Mouse (Mus musculus) embryonic facial prominence, embryonic 10.5 days (tissue): Measurements from ENCODE around the gene Magi1. TPM values are rescaled to one million over a fixed set of nuclear protein-coding genes. Genes with fewer than 3 reads are reported as not detected.

Source experiments
- DNase-seq: peaks from one replicate; pipeline ENCODE4 v3.0.0-alpha.2; 2017; ENCODE audit warnings: low spot score
- H3K27ac ChIP-seq: fragments of 300-500 bp; sonication (generic); replicated peaks from 2 replicates; pipeline ENCODE4 v1.5.1; 2016; ENCODE audit warnings: mild to moderate bottlenecking
- H3K27me3 ChIP-seq: fragments of 300-500 bp; sonication (generic); replicated peaks from 2 replicates; pipeline ENCODE4 v1.6.1; 2016; ENCODE audit warnings: low read depth, mild to moderate bottlenecking; ENCODE audit not compliant: poor library complexity, severe bottlenecking
- H3K36me3 ChIP-seq: fragments of 300-500 bp; sonication (generic); replicated peaks from 2 replicates; pipeline ENCODE4 v1.6.1; 2016; ENCODE audit warnings: mild to moderate bottlenecking, moderate library complexity
- H3K4me1 ChIP-seq: fragments of 300-500 bp; sonication (generic); 2 replicates; pipeline ENCODE4 v1.6.1; 2016
- H3K4me3 ChIP-seq: fragments of 300-500 bp; sonication (generic); 2 replicates; pipeline ENCODE4 v1.5.1; 2016; ENCODE audit warnings: mild to moderate bottlenecking, moderate library complexity
- H3K9me3 ChIP-seq: fragments of 300-500 bp; sonication (generic); 2 replicates; pipeline ENCODE4 v1.6.1; 2016; ENCODE audit warnings: mild to moderate bottlenecking
- WGBS: fragments of 180-500 bp; shearing (Covaris S2); methylation state at CpG from one replicate; pipeline ENCODE4 v1.1.7; 2016; 5-methylcytosine and 5-hydroxymethylcytosine counted together
- polyA plus RNA-seq: library from polyadenylated mRNA; unstranded; fragments of >200 nt; fragmentation: Nextera tagmentation; extraction: Ambion mirVana; gene quantifications from 2 replicates; pipeline ENCODE4 v1.2.1, GENCODE M21; 2016

The Magi1 gene
- polyA plus RNA-seq, 1 experiment from 2014 or later = 16.1 TPM

- peak; percentile 17 for DNase-seq
- Histone ChIP-seq H3K4me1 (peaks cover 21% of the 10 kb centered on the region), H3K36me3 (no peaks in the 10 kb centered on the region), H3K27ac (peak overlapping the region; percentile 66), H3K27me3 (no peaks in the 10 kb centered on the region), H3K9me3 (no peaks in the 10 kb centered on the region), H3K4me3 (no peak overlapping the region)
- WGBS = 50% methylated on average over 8 of the region's 8 CpGs
Measured at GRCm38 (mm10) chr6:93855806-93856641, 427.7 kb downstream of the Magi1 start.

- no peaks in the 10 kb centered on the region for H3K27me3 ChIP-seq
- H3K27ac ChIP-seq = peak overlapping the region; percentile 15
- no peak overlapping the region for H3K4me3 ChIP-seq
- no peaks in the 10 kb centered on the region for H3K9me3 ChIP-seq
- peaks cover 39% of the 10 kb centered on the region for H3K4me1 ChIP-seq
- H3K36me3 ChIP-seq = no peaks in the 10 kb centered on the region
- DNase-seq = no peak
- 52% methylated on average over 7 of the region's 7 CpGs for WGBS
Measured at GRCm38 (mm10) chr6:93848942-93849790, 434.6 kb downstream of the Magi1 start.

- no peak overlapping the region for H3K27ac ChIP-seq
- no peaks in the 10 kb centered on the region for H3K27me3 ChIP-seq
- no peaks in the 10 kb centered on the region for H3K9me3 ChIP-seq
- H3K4me3 ChIP-seq = no peak overlapping the region
- WGBS = 81% methylated on average over 3 of the region's 3 CpGs
- H3K36me3 ChIP-seq = no peaks in the 10 kb centered on the region
- no peak for DNase-seq
- H3K4me1 ChIP-seq = peaks cover 37% of the 10 kb centered on the region
Measured at GRCm38 (mm10) chr6:93845498-93845897, 438.2 kb downstream of the Magi1 start.

GRCm38 (mm10) chr6:93845080-93845479 lies 438.6 kb downstream of the Magi1 start:
- 71% methylated on average over 5 of the region's 5 CpGs for WGBS
- no peaks in the 10 kb centered on the region for H3K27me3 ChIP-seq

GRCm38 (mm10) chr6:93844576-93844975 lies 439.1 kb downstream of the Magi1 start:
- WGBS = 56% methylated on average over 5 of the region's 5 CpGs

More at GRCm38 (mm10) chr6:93845080-93845479, 438.6 kb downstream of the Magi1 start:
- no peak for DNase-seq
- Histone ChIP-seq H3K4me1 (peaks cover 35% of the 10 kb centered on the region), H3K36me3 (no peaks in the 10 kb centered on the region), H3K27ac (no peak overlapping the region), H3K4me3 (no peak overlapping the region), H3K9me3 (no peaks in the 10 kb centered on the region)

GRCm38 (mm10) chr6:93838398-93838797 lies 445.3 kb downstream of the Magi1 start:
- Histone ChIP-seq H3K27ac (no peak overlapping the region), H3K9me3 (no peaks in the 10 kb centered on the region), H3K27me3 (no peaks in the 10 kb centered on the region), H3K36me3 (no peaks in the 10 kb centered on the region), H3K4me3 (no peak overlapping the region), H3K4me1 (no peaks in the 10 kb centered on the region)
- WGBS = 88% methylated on average over 4 of the region's 4 CpGs
- DNase-seq = no peak

More at GRCm38 (mm10) chr6:93844576-93844975, 439.1 kb downstream of the Magi1 start:
- Histone ChIP-seq H3K4me3 (no peak overlapping the region), H3K36me3 (no peaks in the 10 kb centered on the region), H3K27ac (no peak overlapping the region), H3K4me1 (peaks cover 31% of the 10 kb centered on the region), H3K9me3 (no peaks in the 10 kb centered on the region), H3K27me3 (no peaks in the 10 kb centered on the region)
- DNase-seq = no peak

- DNase-seq = no peak
- 92% methylated on average over 5 of the region's 5 CpGs for WGBS
Measured at GRCm38 (mm10) chr6:93836585-93836984, 447.1 kb downstream of the Magi1 start.

GRCm38 (mm10) chr6:93835211-93835610 lies 448.5 kb downstream of the Magi1 start:
- no peak overlapping the region for H3K4me3 ChIP-seq
- H3K36me3 ChIP-seq = no peaks in the 10 kb centered on the region
- no peaks in the 10 kb centered on the region for H3K9me3 ChIP-seq
- H3K27me3 ChIP-seq = no peaks in the 10 kb centered on the region
- 0 out of 2 replicates have a peak, but pooled peaks cover 7% of the 10 kb centered on the region for H3K4me1 ChIP-seq
- no peak for DNase-seq
- no peak overlapping the region for H3K27ac ChIP-seq
- WGBS = 90% methylated on average over 4 of the region's 4 CpGs

More at GRCm38 (mm10) chr6:93836585-93836984, 447.1 kb downstream of the Magi1 start:
- Histone ChIP-seq H3K36me3 (no peaks in the 10 kb centered on the region), H3K27me3 (no peaks in the 10 kb centered on the region), H3K9me3 (no peaks in the 10 kb centered on the region), H3K27ac (no peak overlapping the region), H3K4me3 (no peak overlapping the region), H3K4me1 (no peaks in the 10 kb centered on the region)

GRCm38 (mm10) chr6:93828262-93828661 lies 455.5 kb downstream of the Magi1 start:
- DNase-seq = no peak
- Histone ChIP-seq H3K27me3 (no peaks in the 10 kb centered on the region), H3K27ac (no peak overlapping the region), H3K4me1 (peaks cover 19% of the 10 kb centered on the region), H3K36me3 (no peaks in the 10 kb centered on the region), H3K9me3 (no peaks in the 10 kb centered on the region), H3K4me3 (no peak overlapping the region)
- 91% methylated on average over 6 of the region's 6 CpGs for WGBS

GRCm38 (mm10) chr6:93826875-93827274 lies 456.8 kb downstream of the Magi1 start:
- DNase-seq = no peak
- Histone ChIP-seq H3K27ac (no peak overlapping the region), H3K36me3 (no peaks in the 10 kb centered on the region), H3K9me3 (no peaks in the 10 kb centered on the region), H3K4me1 (peaks cover 28% of the 10 kb centered on the region), H3K4me3 (no peak overlapping the region), H3K27me3 (no peaks in the 10 kb centered on the region)
- WGBS = 67% methylated on average over 4 of the region's 4 CpGs

- Histone ChIP-seq H3K36me3 (no peaks in the 10 kb centered on the region), H3K4me3 (no peak overlapping the region), H3K27ac (0 out of 2 replicates have a peak overlapping the region, but pooled peaks have one; percentile 19), H3K9me3 (no peaks in the 10 kb centered on the region), H3K27me3 (no peaks in the 10 kb centered on the region), H3K4me1 (peaks cover 52% of the 10 kb centered on the region)
- no peak for DNase-seq
- WGBS = 75% methylated on average over 9 of the region's 9 CpGs
Measured at GRCm38 (mm10) chr6:93822221-93822897, 461.4 kb downstream of the Magi1 start.

GRCm38 (mm10) chr6:93821512-93821911 lies 462.2 kb downstream of the Magi1 start:
- 60% methylated on average over 7 of the region's 7 CpGs for WGBS
- H3K4me1 ChIP-seq = peaks cover 50% of the 10 kb centered on the region
- no peak overlapping the region for H3K27ac ChIP-seq
- no peak for DNase-seq
- H3K36me3 ChIP-seq = no peaks in the 10 kb centered on the region
- H3K4me3 ChIP-seq = no peak overlapping the region
- H3K27me3 ChIP-seq = no peaks in the 10 kb centered on the region
- H3K9me3 ChIP-seq = no peaks in the 10 kb centered on the region
